Mouse (Mus musculus): Measurements from ENCODE around the gene Iqsec1. TPM values are rescaled to one million over a fixed set of nuclear protein-coding genes. Genes with fewer than 3 reads are reported as not detected.
"Not testable (repeated sequence)": the region's sequence is repeated elsewhere in the genome, so short reads cannot be mapped to it uniquely, and the experiment has no call there.

The Iqsec1 gene
- total RNA-seq, 2 experiments from 2014 or later, result 268 to 271 TPM

DNA sequence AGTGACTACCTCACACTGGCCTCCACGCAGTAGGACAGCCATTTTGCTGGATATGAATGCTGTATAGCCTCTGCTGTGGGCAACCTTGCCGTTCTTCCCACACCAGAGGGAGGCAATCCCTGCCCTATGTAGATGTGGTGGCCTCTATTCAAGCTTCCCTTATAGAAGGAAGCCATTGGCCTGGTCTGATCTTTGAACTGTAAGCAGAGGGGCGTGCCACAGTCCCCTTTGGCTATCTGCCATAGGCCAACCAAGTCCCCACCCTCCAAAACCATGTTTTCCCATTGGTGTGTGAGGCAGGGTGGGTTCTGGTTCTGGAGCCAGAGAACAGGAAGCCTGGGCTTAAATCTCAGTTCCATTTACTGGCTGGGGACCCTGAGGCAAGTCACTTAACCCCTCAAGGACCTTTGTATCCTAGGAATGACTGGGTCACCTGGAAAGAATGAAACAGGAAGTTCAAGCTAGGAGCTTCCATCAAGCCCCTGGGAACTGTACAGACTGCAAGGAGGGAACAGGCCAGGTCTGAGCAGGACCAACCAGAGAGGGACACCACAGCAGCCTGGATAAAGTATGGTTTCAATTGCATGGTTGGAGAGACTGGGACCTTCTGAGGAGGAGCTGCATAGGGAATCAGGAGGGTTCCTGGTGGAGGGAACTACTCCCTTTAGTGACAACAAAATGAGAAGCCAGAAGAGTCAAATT is 304.5 kb downstream of the Iqsec1 start:
- DNase-seq (ENCODE audit: low spot score in 2 of 2), result no peak

DNA sequence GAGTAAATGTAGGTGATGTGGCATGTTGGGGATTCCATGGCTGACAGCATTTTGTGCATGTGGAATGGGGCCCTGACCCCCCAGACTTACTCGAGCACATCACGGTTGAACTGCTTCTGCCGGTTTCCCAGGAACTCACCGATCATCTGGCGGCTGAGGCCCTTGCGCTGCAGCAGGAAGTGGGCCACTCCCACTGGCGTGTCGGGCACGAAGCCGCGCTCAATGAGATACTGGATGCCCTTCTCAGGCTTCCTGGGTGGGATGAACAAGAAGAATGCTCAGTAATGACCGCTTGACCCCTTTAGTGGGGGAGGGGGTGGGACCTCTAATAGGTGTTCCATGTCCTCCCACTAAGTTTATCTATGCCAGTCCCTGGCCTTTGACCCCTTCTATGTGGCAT is 308.1 kb downstream of the Iqsec1 start:
- no peak for DNase-seq (ENCODE audit: low spot score in 2 of 2)

DNA sequence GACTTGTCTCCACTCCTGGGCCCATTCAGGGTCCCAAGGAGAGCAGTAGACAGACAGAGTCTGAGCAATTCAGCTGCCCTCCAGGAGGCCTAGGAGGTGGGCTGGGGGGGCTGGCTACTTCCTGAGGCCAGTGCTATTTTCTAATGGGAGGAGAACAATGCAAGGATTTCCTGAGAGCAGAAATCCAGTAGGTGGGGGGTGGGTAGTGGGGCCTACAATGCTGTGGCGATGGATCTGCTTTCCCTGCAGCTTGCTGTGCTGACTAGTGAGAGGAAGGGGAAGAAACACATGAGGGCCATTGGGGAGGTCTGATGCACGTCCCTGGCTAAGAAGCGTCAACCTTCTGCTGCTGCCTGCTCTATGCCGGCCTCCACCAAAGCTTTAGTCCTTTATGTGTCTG is 309.7 kb downstream of the Iqsec1 start:
- no peak for DNase-seq (ENCODE audit: low spot score in 2 of 2)

DNA sequence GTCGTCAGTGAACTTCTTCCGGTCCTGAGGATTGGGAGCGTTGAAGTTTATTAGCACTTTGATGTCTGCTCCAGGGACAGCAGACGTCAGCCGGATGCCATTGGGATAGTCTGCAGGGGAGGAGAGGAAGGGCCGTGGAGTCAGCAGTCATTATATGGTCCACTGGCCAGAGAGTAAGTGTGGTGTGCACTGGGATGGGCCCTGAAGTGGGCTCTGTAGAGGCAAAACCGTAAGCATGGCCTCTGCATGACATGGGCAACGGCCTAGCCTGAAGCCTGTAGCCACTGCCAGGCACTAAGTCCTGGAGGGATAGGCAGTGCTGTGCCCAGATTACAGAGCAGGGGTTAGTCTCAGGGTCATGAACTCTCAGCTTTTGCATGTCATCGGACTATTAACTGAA is 319.8 kb downstream of the Iqsec1 start:
- no peak for DNase-seq (ENCODE audit: low spot score in 2 of 2)

DNA sequence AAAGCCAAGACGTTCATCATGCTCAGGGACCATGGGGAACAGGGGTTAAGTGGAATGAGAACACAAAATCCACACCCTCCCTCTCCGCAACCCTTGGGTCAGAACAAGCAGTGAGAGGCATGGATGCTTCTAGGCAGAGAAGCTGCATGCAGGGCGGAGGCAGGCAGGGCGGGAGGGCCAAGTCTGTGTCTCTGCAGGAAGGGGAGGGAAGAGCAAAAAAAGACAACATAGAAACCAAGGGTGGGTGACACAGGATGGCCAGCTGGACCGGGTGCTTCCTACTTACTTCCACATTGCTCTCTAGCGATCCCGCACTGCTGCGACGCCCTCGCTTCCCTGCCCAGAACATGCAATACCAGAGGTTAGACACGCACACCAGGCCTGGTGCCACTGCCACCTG is 324.7 kb downstream of the Iqsec1 start:
- DNase-seq (ENCODE audit: low spot score in 2 of 2), result no peak

DNA sequence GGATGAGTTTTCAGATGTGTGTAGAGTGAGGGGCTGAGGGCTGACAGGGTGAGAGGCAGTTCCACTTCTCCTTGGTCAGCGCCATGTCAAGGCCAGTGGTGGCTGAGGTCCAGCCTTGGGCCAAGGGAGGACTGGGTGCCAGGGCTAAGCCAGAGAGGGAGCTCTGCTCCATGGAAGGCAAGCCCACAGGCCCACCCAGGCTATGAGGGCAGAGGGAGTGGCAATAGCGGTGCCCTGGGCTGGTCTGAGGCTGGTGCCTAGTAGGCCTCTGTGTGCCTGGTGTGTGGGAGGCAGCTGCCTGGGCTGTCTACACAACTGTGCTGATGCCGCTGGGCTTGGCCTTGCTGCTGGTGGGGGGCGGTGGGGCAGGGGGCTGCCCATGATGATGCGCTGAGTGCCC is 326.3 kb downstream of the Iqsec1 start:
- no peak for DNase-seq (ENCODE audit: low spot score in 2 of 2)

DNA sequence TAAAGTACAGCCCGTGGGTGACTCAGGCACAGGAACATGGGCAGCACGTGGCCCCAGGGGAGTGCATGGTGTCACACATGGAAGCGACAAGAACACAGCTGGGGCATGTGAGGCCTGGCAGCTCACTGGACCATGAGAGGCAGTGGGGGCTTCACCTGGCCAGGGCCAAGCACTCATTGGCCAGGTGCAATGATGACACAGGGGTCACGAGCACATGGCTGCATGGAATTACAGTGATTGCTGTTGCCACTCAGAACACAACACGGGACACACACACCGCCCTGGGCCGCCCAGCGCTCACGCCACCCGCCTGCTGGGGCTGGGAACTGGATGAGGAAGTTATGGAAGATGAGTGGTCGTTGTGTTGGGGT is 327.5 kb downstream of the Iqsec1 start:
- no peak for DNase-seq (ENCODE audit: low spot score in 2 of 2)

DNA sequence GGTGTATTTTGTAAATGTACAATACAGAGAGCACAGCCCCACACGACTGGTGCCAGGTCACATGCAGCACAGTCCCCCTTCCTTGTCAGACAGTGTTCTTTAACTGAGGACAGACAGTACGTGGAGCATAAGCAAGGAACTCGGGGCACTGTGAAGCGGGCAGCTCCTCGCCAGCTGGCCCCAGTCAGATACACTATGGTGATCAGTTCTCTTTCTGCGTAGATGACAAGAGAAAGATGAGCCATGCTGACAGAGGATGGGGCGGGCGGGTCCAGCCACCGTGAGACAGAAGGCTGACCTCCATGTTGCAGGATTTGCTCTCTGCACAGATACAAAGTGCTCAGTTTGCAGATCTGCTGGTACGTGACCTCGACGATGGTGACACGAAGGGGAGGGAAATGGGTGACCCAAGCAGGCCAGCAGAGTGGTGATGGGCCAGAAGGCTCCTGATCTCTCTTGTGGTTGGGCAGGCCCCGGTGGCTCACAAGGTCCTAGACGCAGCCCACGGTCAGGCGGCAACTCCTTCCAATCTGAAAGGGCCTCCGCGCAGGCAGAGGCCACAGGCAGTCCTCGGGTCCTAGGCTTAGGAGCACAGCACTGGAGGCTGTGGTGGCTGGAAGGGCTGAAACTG is 328.0 kb downstream of the Iqsec1 start:
- no peak for DNase-seq (ENCODE audit: low spot score in 2 of 2)

DNA sequence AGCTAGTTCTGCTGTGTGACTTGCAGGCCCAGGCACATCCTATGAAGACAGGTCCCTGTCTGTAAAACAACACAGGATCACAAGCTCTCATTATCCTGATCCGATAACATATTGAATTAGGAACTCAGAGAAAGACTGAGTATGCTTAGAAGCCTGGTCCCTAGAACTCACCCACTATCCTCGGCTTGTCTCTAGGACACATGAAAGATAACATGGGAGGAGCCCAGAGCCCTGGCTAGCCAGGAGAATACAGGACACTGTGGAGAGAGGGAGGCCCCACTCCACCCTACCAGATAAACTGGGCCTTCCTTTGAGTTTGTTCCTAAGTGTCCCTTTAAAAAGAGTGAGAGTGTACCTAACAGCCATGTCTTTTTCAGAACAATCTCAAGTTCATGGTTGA is 328.6 kb downstream of the Iqsec1 start:
- DNase-seq (ENCODE audit: low spot score in 2 of 2), result no peak

DNA sequence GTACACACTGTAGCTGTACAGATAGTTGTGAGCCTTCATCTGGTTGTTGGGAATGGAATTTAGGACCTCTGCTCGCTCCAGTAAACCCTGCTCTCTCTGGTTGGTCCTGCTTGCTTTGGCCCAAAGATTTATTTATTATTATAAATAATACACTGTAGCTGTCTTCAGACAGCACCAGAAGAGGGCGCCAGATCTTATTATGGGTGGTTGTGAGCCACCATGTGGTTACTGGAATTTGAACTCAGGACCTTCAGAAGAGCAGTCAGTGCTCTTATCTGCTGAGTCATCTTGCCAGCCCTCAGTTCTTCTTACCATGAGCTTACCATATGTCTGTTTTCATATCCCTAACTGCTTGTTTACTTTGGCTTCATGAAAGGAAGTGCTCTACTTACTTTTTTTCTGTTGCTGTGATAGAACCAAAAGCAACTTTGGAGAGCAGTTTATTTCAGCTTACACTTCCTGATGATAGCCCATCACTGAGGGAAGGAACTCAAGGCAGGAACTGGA is 332.1 kb downstream of the Iqsec1 start:
- DNase-seq (ENCODE audit: low spot score in 2 of 2), result not testable (repeated sequence)

DNA sequence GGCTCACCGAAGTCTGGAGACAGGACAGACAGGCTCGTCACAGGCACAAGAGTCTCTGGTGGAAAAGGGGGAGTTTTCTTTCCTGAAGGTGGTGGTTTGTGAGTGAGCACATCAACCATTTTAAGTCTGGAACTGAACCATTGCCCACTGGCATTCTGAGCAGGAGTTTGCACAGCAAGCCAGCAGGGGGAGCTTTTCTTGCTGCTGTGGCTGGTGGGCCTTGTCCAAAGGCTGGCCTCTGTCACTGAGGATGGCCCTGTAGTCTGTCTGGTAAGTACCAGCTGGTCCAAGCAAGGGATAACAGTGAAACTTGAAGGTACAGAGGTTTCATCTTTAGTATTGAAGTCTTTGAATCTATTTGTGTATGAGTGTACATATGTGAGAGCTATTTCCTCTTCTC is 334.7 kb downstream of the Iqsec1 start:
- DNase-seq (ENCODE audit: low spot score in 2 of 2), result peak; percentile 16 to 62

DNA sequence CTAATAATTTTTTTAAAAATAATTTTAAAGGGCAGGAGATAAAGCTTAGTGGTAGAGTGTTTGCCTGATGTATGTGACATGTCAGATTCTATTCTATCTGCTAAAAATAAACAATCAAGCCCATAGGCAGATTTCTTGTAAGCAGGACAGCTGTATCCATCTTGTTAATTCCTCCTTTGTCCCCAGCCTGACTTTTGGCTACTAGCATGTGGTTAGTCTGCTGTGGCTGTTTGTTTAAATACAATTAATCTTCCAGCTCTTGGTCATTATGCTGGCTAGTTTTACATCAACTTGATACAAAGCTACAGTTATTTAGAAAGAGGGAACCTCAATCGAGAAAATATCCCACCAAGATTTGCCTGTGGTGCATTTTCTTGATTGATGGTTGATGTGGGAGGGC is 337.9 kb downstream of the Iqsec1 start:
- no peak for DNase-seq (ENCODE audit: low spot score in 2 of 2)

DNA sequence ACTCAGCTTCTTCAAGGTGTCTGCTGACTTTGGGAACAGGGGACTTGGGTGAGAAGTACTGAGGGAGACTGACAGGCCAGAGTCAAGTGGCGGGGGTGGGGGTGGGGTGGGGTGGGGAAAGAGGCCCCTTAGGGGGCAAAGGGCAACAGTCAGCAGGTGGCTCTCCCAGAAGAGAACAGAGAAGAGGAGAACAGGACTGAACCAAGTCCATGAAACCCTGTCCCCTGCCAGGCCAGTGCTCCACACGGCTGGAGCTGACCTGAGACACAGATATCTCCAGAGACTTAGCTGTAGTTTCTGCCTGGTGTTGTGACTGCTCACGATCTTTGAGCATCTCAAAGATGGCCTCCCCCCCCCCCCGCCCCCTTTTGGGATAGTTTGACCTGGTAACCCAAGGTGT is 339.2 kb downstream of the Iqsec1 start:
- DNase-seq (ENCODE audit: low spot score in 2 of 2), result no peak

DNA sequence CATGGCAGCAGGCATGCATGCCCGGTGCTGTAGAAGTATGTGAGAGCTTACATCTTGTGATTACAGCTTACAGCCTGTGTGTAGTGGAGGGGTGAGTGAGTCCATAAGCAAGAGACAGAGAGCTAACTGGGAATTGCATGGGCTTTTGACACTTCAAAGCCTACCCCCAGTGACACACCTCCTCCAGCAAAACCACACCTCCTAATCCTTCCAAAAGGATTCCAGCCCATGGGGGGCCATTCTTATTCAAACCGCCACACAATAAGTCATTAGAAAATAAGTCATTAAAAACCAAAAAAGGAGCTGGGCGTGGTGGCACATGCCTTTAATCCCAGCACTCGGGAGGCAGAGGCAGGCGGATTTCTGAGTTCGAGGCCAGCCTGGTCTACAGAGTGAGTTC is 340.1 kb downstream of the Iqsec1 start:
- DNase-seq (ENCODE audit: low spot score in 2 of 2), result no peak

DNA sequence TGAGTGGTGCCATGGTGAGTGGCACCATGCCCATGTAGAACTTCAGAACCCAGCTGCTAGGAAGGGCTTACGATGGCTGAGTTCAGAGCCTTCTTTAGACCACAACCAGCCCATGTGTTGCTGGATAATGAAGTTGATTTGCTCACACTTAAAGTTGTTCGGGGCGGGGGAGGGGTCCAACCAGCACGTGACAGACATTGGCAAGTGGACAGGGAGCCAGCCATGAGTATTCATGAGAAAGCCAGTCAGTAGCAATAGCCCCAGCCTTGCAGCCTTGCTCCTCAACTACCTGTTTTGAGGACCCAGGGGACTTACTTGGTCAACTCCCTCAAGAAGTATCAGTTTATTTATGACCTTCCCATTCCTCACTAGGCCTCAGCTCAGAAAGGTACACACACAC is 343.5 kb downstream of the Iqsec1 start:
- no peak for DNase-seq (ENCODE audit: low spot score in 2 of 2)

DNA sequence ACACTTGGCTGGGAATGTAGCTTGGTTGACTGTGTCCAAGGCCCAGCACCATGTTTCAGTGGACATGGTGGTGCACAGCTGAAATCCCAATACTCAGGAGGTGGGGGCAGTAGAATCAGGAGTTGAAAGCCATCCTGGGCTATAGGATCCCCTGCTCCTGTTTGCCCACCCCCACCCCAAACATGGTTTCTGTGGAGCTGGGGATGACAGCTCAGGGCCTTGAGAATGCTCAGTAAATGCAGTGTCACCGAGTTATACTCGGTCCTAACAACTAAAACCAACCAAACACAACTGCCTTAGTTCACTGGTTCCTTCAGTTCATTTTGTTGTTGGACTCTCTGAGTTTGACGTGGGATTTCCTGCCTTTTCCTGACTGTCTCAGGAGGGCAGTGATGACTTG is 345.4 kb downstream of the Iqsec1 start:
- no peak for DNase-seq (ENCODE audit: low spot score in 2 of 2)

DNA sequence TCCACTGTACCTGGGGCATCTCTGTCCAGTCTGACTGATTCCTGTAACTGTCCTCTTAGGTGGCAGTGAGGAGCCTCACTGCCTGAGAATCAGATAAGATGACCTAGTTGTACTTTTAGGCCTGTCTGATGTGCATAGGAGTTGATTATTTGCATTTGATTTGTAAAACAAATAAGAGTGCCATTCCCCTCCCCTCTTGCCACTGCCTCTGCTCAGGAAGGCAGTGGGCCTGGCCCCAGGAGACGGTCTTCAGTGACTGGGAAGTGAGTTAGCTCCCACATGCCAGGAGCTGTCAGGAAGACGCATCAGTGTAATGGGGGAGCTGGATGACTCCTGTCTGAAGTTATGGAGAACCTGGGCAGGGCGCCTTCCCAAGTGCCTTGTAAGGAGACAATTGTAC is 352.9 kb downstream of the Iqsec1 start:
- no peak for DNase-seq (ENCODE audit: low spot score in 2 of 2)

DNA sequence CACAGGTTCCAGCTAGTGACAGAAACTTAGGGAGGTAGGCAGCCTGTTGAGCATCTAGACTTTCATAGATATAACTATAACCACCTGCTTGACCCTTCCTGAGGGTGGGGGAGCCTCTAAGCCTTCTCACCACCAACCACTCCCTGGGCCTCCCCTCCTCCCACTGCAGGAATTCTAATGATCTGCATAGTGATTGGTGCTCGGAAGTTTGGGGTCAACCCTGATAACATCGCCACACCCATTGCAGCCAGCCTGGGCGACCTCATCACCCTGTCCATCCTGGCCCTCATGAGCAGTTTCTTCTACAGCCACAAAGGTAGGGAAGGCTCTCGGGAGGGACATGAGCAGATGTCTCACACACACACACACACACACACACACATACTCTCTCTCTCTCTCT is 353.4 kb downstream of the Iqsec1 start:
- no peak for DNase-seq (ENCODE audit: low spot score in 2 of 2)

DNA sequence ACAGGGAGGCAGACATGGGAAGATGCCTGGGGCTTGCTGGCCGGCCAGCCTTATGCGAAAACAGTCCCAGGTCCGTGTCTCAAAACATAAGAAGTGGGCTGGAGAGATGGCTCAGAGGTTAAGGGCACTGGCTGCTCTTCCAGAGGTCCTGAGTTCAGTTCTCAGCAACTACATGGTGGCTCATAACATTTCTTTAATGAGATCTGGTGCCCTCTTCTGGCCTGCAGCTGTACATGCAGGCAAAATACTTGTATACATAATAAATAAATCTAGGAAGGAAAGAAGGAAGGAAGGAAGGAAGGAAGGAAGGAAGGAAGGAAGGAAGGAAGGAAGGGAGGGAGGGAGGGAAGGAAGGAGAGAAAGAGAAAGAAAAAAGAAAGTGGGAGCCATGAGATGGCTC is 356.0 kb downstream of the Iqsec1 start:
- not testable (repeated sequence) for DNase-seq (ENCODE audit: low spot score in 2 of 2)

DNA sequence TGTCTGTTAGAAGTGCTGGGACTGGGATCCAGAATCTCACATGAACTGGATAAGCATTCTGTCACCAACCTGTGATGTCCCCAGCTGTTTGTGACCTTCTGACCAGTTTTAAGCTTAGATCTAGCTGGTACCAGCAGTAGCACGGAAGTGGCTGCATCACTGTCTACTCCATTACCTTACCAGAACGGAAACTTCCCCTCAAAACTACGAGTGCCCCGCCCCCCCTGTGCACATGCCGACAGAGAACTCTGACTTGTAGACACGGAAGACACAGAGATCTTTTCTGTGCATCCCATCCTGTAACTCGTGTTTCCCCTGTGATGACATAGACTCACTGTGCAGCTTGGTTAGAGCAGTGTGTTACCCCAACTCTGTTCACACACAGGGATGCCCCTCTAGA is 358.1 kb downstream of the Iqsec1 start:
- DNase-seq (ENCODE audit: low spot score in 2 of 2), result no peak

DNA sequence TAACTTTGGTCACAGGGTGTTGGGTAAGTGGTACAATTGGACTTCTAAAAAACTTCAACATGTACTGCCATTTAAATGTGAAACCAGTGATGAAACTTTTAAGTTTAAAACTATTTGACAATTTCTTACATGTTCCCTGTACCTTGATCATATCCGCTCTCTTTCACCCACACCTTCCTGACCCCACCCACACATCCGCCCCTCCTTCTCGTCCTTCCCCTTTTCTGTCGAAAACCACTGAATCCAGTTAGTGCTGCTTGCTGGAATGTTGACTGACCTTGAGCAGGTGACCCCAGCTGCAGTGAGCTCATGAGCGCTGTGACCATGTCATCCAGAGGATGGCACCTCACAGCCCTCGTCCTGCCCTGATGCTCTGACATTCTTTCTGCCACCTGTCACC is 359.0 kb downstream of the Iqsec1 start:
- no peak for DNase-seq (ENCODE audit: low spot score in 2 of 2)

DNA sequence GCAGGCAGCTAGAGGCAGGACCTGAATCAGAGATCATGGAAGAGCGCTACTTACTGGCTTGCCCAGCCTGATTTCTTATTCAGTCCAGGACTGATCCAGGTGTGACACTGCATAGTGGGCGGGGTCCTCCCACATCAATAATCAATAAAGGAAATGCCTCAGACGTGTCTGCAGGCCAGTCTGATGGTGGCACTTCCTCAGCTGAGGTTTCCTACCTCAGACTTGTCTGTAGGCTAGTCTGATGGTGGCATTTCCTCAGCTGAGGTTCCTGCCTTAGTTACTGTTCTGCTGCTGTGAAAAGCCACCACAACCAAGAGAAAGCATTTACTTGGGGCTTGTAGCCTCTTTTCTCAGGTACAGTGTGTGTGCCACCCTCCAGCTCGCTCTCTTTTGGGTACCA is 360.9 kb downstream of the Iqsec1 start:
- DNase-seq (ENCODE audit: low spot score in 2 of 2), result no peak

All from layer of hippocampus, adult 18-20 months (tissue).